Mouse (Mus musculus) ES-E14 (cell line): ENCODE measurements around the gene Lias.

Experiments
- CHD2 ChIP-seq: IDR thresholded peaks from 2 replicates; pipeline ENCODE4 v1.6.1; 2014; ENCODE audit warnings: mild to moderate bottlenecking, low read depth, low read length, inconsistent platforms
- MAFK ChIP-seq: IDR thresholded peaks from 2 replicates; pipeline ENCODE4 v1.6.1; 2014; ENCODE audit warnings: mild to moderate bottlenecking, low read depth, low read length, inconsistent platforms; ENCODE audit not compliant: insufficient read depth
- ZC3H11A ChIP-seq: IDR thresholded peaks from 2 replicates; pipeline ENCODE4 v1.6.1; 2012; ENCODE audit warnings: low read depth, mild to moderate bottlenecking, inconsistent platforms, low read length, borderline replicate concordance
- ZNF384 ChIP-seq: IDR thresholded peaks from 2 replicates; pipeline ENCODE4 v1.6.1; 2012; ENCODE audit warnings: low read depth, low read length, inconsistent platforms

- TF ChIP-seq MAFK (no peak), CHD2 (no peak), ZC3H11A (no peak), ZNF384 (no peak)
Measured at GRCm38 (mm10) chr5:65435806-65436561, 44.7 kb downstream of the Lias start, which contains the start of gene Ugdh.
